Mouse (Mus musculus) mammary gland, adult 2 months (tissue): Measurements from ENCODE around the gene Klk12. TPM values are rescaled to one million over a fixed set of nuclear protein-coding genes. Genes with fewer than 3 reads are reported as not detected.

ENCODE experiments used
- polyA plus RNA-seq: library from polyadenylated mRNA; depleted of rRNA; stranded (reverse); fragments of >200 nt; gene quantifications from 2 replicates; pipeline ENCODE4 v1.2.3, GENCODE M21; 2012; ENCODE audit warnings: low replicate concordance; rRNA removed

Gene Klk12
- not detected in 2 replicates for polyA plus RNA-seq

GRCm38 (mm10) chr7:43768597-43768996 lies at the start of gene Klk12:
Klk12 (plus strand) TSS chr7:43768897.

GRCm38 (mm10) chr7:43774364-43774763 lies 5.7 kb downstream of the Klk12 start, which contains the start of gene Klk11:
Klk11 (plus strand) TSS chr7:43774604.

GRCm38 (mm10) chr7:43780746-43781145 lies 12.0 kb downstream of the Klk12 start, which contains the start of gene Klk10:
Klk10 (plus strand) TSS chr7:43781035.

DNA sequence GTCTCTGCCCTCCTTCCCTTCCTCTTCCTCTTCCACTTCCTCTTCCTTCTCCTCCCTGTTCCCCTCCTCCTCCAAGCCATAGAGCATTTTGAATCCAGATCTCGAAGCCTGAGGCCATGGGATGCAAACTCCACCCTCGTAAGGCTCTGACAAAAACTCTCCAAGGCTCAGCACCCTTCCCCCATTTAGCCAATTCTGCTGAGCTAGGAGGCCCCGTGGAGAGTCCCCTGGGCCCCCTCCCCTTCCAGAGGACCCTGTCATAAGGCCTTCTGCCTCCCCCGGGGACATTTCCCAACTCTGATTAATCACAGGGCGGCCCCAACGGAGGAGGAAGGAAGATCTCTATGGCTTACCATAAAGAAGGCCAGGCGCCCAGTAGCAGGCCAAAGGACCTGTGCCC lies 22.9 kb downstream of the Klk12 start, which contains the start of gene Klk9:
TSS of gene Klk9 (plus strand) at position 301 of the 400 bp plus-strand sequence.

GRCm38 (mm10) chr7:43797333-43797769 lies 28.7 kb downstream of the Klk12 start, which contains the start of gene Klk8:
Klk8 (plus strand) TSS chr7:43797577.

DNA sequence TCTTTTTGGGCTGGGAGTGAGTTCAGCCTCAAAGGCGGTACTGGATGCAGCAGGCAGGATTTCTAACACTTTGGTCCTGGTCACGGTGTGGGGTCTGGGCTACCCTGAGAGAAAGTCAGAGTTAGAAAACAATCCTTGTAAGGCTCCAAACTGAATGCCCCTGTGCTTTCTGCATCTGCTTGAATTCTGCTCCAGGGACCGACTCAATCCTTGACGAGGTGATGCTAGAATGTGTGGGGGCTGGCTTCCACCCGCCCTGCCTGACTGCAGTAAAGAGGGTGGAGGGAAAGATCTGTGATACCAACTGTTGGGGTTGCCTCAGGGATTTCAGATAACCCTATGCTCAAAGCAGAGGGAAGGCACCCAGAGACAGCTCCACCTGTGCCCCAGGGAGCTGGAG lies 42.3 kb downstream of the Klk12 start, which contains the start of gene Klk7:
TSS of gene Klk7 (plus strand) at position 301 of the 400 bp plus-strand sequence.

Other genes starting within 250 kb of the Klk12 start
- gene Cd33, start 224.5 kb upstream of the Klk12 start, polyA plus RNA-seq: 15.0 and 29.1 TPM in 2 replicates
- 1.1 and 2.3 TPM in 2 replicates for gene Zfp658, start 206.6 kb upstream of the Klk12 start, polyA plus RNA-seq
- gene Zfp719, start 189.3 kb upstream of the Klk12 start, polyA plus RNA-seq: 0.99 and 2.5 TPM in 2 replicates
- gene Zfp819, start 161.7 kb upstream of the Klk12 start, polyA plus RNA-seq: 0.06 TPM in 2 replicates
- gene Ceacam18, start 134.2 kb upstream of the Klk12 start, polyA plus RNA-seq: not detected in 2 replicates
- gene Siglece, start 108.7 kb upstream of the Klk12 start, polyA plus RNA-seq: 3.8 and 5.4 TPM in 2 replicates
- gene Ctu1, start 96.9 kb upstream of the Klk12 start, polyA plus RNA-seq: 9.2 and 18.9 TPM in 2 replicates
- gene Klk14, start 78.5 kb upstream of the Klk12 start, polyA plus RNA-seq: not detected in 2 replicates
- 0.16 and 0.33 TPM in 2 replicates for gene Klk13, start 56.3 kb upstream of the Klk12 start, polyA plus RNA-seq
- 2.4 and 4.7 TPM in 2 replicates for gene Klk11, start 5.7 kb downstream of the Klk12 start, polyA plus RNA-seq
- 0.98 and 8.7 TPM in 2 replicates for gene Klk10, start 12.1 kb downstream of the Klk12 start, polyA plus RNA-seq
- 0.14 and 0.30 TPM in 2 replicates for gene Klk9, start 23.0 kb downstream of the Klk12 start, polyA plus RNA-seq
- 7.4 and 14.6 TPM in 2 replicates for gene Klk8, start 28.7 kb downstream of the Klk12 start, polyA plus RNA-seq
- 0.11 and 4.9 TPM in 2 replicates for gene Klk7, start 42.4 kb downstream of the Klk12 start, polyA plus RNA-seq
- gene Klk6, start 55.6 kb downstream of the Klk12 start, polyA plus RNA-seq: 0.82 TPM in 1 of 2 replicates, not detected in the other
- gene Klk5, start 73.1 kb downstream of the Klk12 start, polyA plus RNA-seq: 0.14 and 3.3 TPM in 2 replicates
- gene Klk4, start 112.3 kb downstream of the Klk12 start, polyA plus RNA-seq: not detected in 2 replicates
- gene Klk15, start 164.8 kb downstream of the Klk12 start, polyA plus RNA-seq: not detected in 2 replicates
- gene Klk1b8, start 181.8 kb downstream of the Klk12 start, polyA plus RNA-seq: 0.14 TPM in 1 of 2 replicates, not detected in the other
- gene Klk1b1, start 197.9 kb downstream of the Klk12 start, polyA plus RNA-seq: not detected in 2 replicates
- not detected in 2 replicates for gene Klk1b9, start 207.2 kb downstream of the Klk12 start, polyA plus RNA-seq
- gene Klk1b11, start 227.0 kb downstream of the Klk12 start, polyA plus RNA-seq: 0.14 TPM in 1 of 2 replicates, not detected in the other
- gene Klk1b26, start 243.3 kb downstream of the Klk12 start, polyA plus RNA-seq: 0.09 TPM in 1 of 2 replicates, not detected in the other